Mouse (Mus musculus) liver, embryonic 13.5 days (tissue): ENCODE data around the gene Aak1. TPM values are rescaled to one million over a fixed set of nuclear protein-coding genes. Genes with fewer than 3 reads are reported as not detected.
A peak's percentile ranks its signal among the peaks of the same experiment; 100 is the strongest.

Source experiments
- ATAC-seq: fragments of 200-750 bp; cut with Nextera tagmentation; 2 replicates; pipeline ENCODE4 v1.8.0; 2017; ENCODE audit warnings: low read depth, mild to moderate bottlenecking, moderate number of reproducible peaks, moderate library complexity
- DNase-seq: peaks from one replicate; pipeline ENCODE4 v3.0.0; 2022
- H3K27ac ChIP-seq: fragments of 300-500 bp; sonication (generic); 2 replicates; pipeline ENCODE4 v1.5.1; 2015; ENCODE audit warnings: moderate library complexity, mild to moderate bottlenecking, inconsistent platforms
- H3K27me3 ChIP-seq: fragments of 300-500 bp; sonication (generic); 2 replicates; pipeline ENCODE4 v1.6.1; 2015; ENCODE audit warnings: mild to moderate bottlenecking, inconsistent platforms
- H3K36me3 ChIP-seq: fragments of 300-500 bp; sonication (generic); 2 replicates; pipeline ENCODE4 v1.6.1; 2015; ENCODE audit warnings: mild to moderate bottlenecking, inconsistent platforms
- H3K4me1 ChIP-seq: fragments of 300-500 bp; sonication (generic); replicated peaks from 2 replicates; pipeline ENCODE4 v1.6.1; 2015; ENCODE audit warnings: inconsistent platforms
- H3K4me2 ChIP-seq: fragments of 300-500 bp; sonication (generic); 2 replicates; pipeline ENCODE4 v1.6.1; 2015; ENCODE audit warnings: inconsistent platforms, mild to moderate bottlenecking, moderate library complexity
- H3K4me3 ChIP-seq: fragments of 300-500 bp; sonication (generic); replicated peaks from 2 replicates; pipeline ENCODE4 v1.5.1; 2015; ENCODE audit warnings: mild to moderate bottlenecking, inconsistent platforms
- H3K9ac ChIP-seq: fragments of 300-500 bp; sonication (generic); 2 replicates; pipeline ENCODE4 v1.6.1; 2015; ENCODE audit warnings: mild to moderate bottlenecking, inconsistent platforms
- H3K9me3 ChIP-seq: fragments of 300-500 bp; sonication (generic); replicated peaks from 2 replicates; pipeline ENCODE4 v1.6.1; 2016; ENCODE audit warnings: inconsistent platforms
- WGBS: fragments of 180-500 bp; shearing (Covaris S2); methylation state at CpG from one replicate; pipeline ENCODE4 v1.1.7; 2015; ENCODE audit not compliant: insufficient replicate concordance; 5-methylcytosine and 5-hydroxymethylcytosine counted together
- polyA plus RNA-seq: library from polyadenylated mRNA; unstranded; fragments of >200 nt; fragmentation: Nextera tagmentation; extraction: Ambion mirVana; gene quantifications from 2 replicates; pipeline ENCODE4 v1.2.1, GENCODE M21; 2015

The Aak1 gene
- polyA plus RNA-seq, 1 experiment from 2014 or later = 3.4 TPM

DNA sequence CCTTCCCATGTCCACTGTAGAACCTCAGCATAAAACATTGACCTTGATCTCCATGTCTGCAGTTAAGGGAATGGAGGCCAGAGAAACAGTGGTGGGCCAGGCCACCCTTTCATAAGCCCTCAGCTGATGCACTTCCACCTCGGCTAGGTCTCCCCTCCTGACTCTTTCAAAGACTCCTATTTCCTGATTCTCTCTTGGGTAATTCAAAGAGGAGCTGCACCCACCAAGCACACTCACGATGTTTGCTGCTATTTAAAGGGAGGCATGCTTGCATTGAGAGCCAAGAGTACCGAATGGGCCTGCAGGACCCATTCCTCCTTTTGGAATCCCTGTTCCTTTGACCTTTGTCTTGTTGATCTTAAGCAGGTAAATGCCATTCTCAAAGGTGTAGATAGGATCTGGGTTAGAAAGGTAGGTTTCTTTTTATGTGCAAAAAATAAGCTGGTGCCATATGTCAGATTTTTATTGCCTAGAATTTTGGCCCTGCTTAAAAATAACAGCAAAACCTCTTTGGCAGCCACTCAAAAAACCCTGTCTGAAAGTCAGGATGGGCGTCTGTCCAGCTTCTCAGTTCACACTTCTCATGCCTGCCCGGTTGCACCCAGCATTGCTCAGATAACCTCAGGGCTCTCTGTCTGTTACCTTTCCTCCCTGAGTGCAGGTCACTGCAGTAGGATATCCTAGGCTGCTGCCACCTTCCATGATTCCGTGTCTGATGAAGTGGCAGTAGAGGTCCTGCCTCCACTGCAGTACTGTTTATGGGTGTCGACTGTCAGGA lies 68.9 kb downstream of the Aak1 start:
- 64% methylated on average over 7 of the region's 7 CpGs for WGBS
- no peak overlapping the region for H3K27ac ChIP-seq

DNA sequence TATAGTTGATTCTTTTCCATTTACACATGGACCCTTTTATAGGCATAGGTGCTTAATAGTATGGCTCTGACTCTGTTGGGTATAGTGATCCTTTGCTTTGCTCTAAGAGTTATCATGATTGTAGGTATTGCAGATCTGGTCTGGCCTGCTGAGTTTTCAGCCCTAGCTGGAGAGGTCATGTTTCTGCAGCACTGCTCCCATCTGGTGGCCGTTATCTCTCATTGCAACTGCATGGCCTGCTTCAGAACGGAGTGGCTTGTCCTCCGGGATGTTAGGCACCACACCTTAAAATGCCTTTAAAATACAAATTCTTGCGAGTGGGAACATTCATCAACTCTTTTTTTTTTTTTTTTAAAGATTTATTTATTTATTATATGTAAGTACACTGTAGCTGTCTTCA lies 72.6 kb downstream of the Aak1 start:
- peak; percentile 62 for ATAC-seq
- H3K9me3 ChIP-seq = no peaks in the 10 kb centered on the region
- no peak overlapping the region for H3K27ac ChIP-seq
- no peak overlapping the region for H3K4me3 ChIP-seq
- H3K4me2 ChIP-seq = no peak overlapping the region
- H3K27me3 ChIP-seq = no peaks in the 10 kb centered on the region
- no peak overlapping the region for H3K9ac ChIP-seq
- WGBS = 17% methylated on average over 4 of the region's 4 CpGs
- H3K36me3 ChIP-seq = peaks cover 9% of the 10 kb centered on the region; the same call in 1 of the 2 replicates
- peaks cover 7% of the 10 kb centered on the region; the same call in 1 of the 2 replicates for H3K4me1 ChIP-seq
- DNase-seq = peak; percentile 36

More for the DNA sequence above, 68.9 kb downstream of the Aak1 start:
- H3K9ac ChIP-seq = no peak overlapping the region
- H3K27me3 ChIP-seq = no peaks in the 10 kb centered on the region
- no peaks in the 10 kb centered on the region for H3K36me3 ChIP-seq
- H3K9me3 ChIP-seq = no peaks in the 10 kb centered on the region
- no peak overlapping the region for H3K4me3 ChIP-seq
- H3K4me1 ChIP-seq = no peaks in the 10 kb centered on the region; the same call in 1 of the 2 replicates
- DNase-seq = no peak
- ATAC-seq = no peak
- H3K4me2 ChIP-seq = no peak overlapping the region

DNA sequence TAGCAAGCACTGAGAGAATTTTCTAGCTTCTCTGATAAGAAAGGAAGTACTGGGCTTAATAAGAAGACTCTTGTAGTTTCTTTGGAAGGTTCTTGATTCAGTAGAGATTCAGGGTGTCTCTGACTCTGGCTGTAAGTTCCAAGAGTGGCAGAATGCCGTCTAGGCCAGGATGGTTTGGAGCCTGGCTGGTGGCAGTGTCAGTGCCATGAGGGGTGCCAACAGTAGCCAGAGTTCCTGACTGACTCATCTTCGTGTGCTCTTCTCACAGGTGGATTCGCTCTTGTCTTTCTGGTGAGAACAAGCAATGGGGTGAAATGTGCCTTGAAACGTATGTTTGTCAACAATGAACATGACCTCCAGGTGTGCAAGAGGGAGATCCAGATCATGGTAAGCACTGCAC lies 75.4 kb downstream of the Aak1 start:
- Histone ChIP-seq H3K4me2 (no peak overlapping the region), H3K9ac (no peak overlapping the region), H3K36me3 (peaks cover 18% of the 10 kb centered on the region), H3K4me3 (no peak overlapping the region), H3K27me3 (no peaks in the 10 kb centered on the region), H3K9me3 (no peaks in the 10 kb centered on the region), H3K4me1 (peaks cover 7% of the 10 kb centered on the region; the same call in 1 of the 2 replicates), H3K27ac (no peak overlapping the region)
- DNase-seq (no peak), ATAC-seq (no peak)
- WGBS = 75% methylated on average over 4 of the region's 4 CpGs

DNA sequence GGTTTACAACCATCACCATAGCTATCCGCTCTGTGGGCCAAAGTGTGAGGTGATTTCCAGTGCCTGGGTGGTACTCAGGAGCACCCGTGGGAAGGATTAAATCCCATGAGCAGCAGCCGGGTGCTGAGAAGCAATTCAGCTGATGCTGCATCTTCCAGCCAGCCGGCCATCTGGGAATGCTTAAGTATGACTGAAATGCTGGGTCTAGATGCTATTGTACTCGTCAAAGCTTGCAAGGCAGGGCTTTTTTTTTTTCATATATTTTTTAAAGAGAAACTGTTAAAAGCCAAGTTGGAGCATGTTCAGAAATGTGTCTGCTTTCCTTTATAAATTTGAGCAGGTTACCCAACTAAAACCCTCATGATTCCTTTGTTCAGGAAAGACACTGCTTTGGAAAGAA lies 85.2 kb downstream of the Aak1 start:
- H3K4me1 ChIP-seq = peaks cover 4% of the 10 kb centered on the region
- DNase-seq (no peak), ATAC-seq (no peak)
- H3K9me3 ChIP-seq = no peaks in the 10 kb centered on the region
- H3K4me3 ChIP-seq = no peak overlapping the region
- no peak overlapping the region for H3K4me2 ChIP-seq
- H3K9ac ChIP-seq = no peak overlapping the region
- no peaks in the 10 kb centered on the region for H3K27me3 ChIP-seq
- H3K27ac ChIP-seq = no peak overlapping the region
- H3K36me3 ChIP-seq = peaks cover 31% of the 10 kb centered on the region
- 82% methylated on average over 5 of the region's 5 CpGs for WGBS

DNA sequence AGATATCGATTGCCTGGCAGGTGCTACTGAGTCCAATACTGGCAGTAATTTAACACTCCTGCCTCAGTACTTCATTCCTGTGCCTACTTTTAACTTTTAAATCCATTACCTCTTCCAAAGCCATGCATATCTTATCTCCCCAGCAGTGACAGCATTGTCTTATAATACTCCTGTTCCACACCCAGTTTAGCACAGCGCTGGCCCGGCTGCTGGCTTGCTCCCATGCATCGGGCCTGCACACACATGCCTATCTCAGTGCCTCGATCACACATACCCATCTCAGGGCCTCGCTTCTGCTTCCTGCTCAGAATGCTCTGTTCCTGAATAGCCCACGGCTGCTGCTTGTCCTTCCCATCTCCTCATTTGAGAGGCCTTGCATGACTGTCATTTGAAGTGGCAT lies 90.5 kb downstream of the Aak1 start:
- H3K4me3 ChIP-seq = no peak overlapping the region
- no peaks in the 10 kb centered on the region for H3K9me3 ChIP-seq
- 26% methylated on average over 7 of the region's 7 CpGs for WGBS
- peak overlapping the region; percentile 12; the same call in 1 of the 2 replicates for H3K4me2 ChIP-seq
- DNase-seq (peak; percentile 46), ATAC-seq (peak; percentile 92)
- H3K9ac ChIP-seq = no peak overlapping the region
- peaks cover 9% of the 10 kb centered on the region for H3K4me1 ChIP-seq
- H3K36me3 ChIP-seq = peaks cover 52% of the 10 kb centered on the region
- no peak overlapping the region for H3K27ac ChIP-seq
- no peaks in the 10 kb centered on the region for H3K27me3 ChIP-seq

DNA sequence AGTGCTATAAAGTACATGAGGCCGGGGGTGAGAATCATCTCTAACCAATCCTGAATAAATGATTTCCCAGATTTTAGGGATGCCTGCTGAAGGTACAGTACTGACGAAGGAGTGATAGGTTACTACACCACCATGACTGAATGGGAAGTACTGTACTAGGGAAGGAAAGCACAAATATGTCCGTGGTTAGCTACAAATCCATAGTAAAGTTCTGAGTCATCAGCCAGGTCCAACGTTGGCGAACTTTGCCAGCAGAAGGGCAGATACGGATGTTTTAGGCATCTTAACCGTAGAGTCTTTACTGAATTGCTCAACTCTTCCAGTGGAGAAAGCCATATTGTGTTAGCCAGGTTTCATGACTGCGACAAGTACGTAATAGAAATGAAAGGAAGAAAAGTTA lies 91.6 kb downstream of the Aak1 start:
- peaks cover 49% of the 10 kb centered on the region for H3K36me3 ChIP-seq
- H3K27me3 ChIP-seq = no peaks in the 10 kb centered on the region
- WGBS = 86% methylated on average over 9 of the region's 9 CpGs
- no peak for ATAC-seq
- H3K27ac ChIP-seq = no peak overlapping the region
- H3K9ac ChIP-seq = no peak overlapping the region
- DNase-seq = no peak
- H3K4me1 ChIP-seq = peaks cover 9% of the 10 kb centered on the region
- H3K4me3 ChIP-seq = no peak overlapping the region
- no peak overlapping the region for H3K4me2 ChIP-seq
- no peaks in the 10 kb centered on the region for H3K9me3 ChIP-seq

DNA sequence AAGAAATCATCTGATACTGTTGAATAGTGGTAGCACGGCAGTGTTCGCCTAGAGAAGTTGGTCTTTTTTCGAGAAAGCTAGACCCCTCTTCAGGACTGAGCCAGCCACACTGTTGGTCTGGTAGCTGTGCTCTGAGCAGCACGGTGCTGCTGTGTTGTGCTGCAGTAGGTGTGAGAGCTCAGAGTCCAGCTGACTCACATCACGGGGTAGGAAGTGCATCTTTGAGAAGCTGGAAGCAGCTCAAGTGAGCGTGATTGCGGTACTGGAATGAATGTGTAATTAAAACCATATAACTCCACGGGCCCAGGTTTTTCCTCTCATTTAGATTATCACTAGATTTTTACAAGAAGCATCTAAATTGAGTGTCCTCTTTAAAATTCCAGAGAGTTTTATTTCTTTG lies 97.8 kb downstream of the Aak1 start:
- Histone ChIP-seq H3K9me3 (no peaks in the 10 kb centered on the region), H3K36me3 (peaks cover 41% of the 10 kb centered on the region), H3K4me2 (no peak overlapping the region), H3K4me3 (no peak overlapping the region), H3K27me3 (no peaks in the 10 kb centered on the region), H3K4me1 (no peaks in the 10 kb centered on the region), H3K9ac (no peak overlapping the region), H3K27ac (no peak overlapping the region)
- DNase-seq = no peak
- 83% methylated on average over 8 of the region's 8 CpGs for WGBS
- ATAC-seq = no peak

DNA sequence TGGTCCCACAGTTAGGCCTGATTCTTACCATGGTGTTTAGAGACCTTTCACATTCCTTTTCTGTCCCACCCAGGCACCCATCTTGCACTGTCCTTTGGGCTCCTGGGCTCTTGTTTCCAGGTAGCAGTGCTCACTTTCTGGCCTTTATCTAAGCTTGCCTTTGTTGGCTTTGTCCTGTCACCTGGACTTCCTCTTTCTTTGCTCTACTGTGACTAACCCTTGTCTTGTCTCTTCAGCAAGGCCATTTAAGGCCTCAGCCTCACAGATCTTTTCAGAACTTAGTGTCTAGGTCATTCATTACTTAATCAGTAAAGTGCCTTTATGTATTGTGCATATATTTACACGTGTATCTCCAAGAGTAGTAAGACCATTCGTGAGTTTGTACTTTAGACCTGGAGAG lies 99.4 kb downstream of the Aak1 start:
- Histone ChIP-seq H3K4me2 (no peak overlapping the region), H3K27ac (no peak overlapping the region), H3K9ac (no peak overlapping the region), H3K9me3 (no peaks in the 10 kb centered on the region), H3K27me3 (no peaks in the 10 kb centered on the region), H3K36me3 (peaks cover 47% of the 10 kb centered on the region), H3K4me3 (no peak overlapping the region), H3K4me1 (no peaks in the 10 kb centered on the region)
- DNase-seq (no peak), ATAC-seq (no peak)
- 71% methylated on average over 2 of the region's 2 CpGs for WGBS

DNA sequence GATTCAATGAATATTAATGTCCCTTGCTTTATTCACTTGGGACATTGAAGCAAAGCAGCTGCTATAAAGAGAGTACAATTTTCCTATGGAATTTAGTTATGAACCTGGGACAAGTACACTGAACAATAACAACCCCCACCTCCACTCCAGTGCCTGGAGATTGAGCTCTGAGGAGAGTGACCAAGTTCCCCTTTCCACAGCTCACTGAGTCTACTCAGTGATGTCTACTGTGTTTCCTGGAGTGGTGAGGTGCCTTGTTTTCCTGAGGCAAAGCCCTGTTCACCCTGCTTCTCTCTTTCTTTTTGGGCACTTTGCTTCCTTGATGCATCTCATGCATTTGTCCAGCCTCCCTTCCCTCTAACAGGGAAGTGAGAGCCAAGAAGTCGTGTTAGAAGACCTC lies 100.8 kb downstream of the Aak1 start:
- 36% methylated on average over 1 of the region's 1 CpGs for WGBS

DNA sequence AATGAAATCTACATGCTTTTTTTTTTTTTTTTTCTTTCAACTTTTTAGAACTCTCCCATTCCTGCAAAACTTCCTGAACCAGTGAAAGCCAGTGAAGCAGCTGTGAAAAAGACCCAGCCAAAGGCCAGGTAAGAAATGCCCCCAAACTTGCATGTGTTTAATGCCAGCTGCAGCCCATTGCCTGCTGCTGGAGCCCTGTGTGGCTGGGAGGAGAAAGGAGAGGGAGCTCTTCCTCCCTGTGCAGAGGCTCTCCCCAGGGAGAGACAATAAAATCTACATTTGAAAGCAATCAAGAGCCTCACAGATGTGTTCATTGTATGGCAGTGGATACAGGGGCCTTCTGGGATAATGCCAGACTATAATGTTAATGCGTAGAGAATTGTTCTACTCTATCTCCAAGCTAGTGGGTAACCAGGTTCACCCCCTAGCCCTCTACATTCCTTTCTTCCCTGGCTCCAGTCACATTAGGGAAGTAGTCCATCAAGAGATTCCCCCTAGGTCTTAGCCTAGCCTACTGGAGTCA lies 101.5 kb downstream of the Aak1 start:
- no peaks in the 10 kb centered on the region for H3K9me3 ChIP-seq
- DNase-seq (no peak), ATAC-seq (no peak)
- H3K36me3 ChIP-seq = peaks cover 39% of the 10 kb centered on the region
- H3K27ac ChIP-seq = no peak overlapping the region
- no peak overlapping the region for H3K9ac ChIP-seq
- H3K27me3 ChIP-seq = no peaks in the 10 kb centered on the region
- no peaks in the 10 kb centered on the region for H3K4me1 ChIP-seq
- no peak overlapping the region for H3K4me2 ChIP-seq
- WGBS = 89% methylated on average over 1 of the region's 1 CpGs
- H3K4me3 ChIP-seq = no peak overlapping the region

More for the DNA sequence above, 100.8 kb downstream of the Aak1 start:
- no peaks in the 10 kb centered on the region for H3K4me1 ChIP-seq
- ATAC-seq = no peak
- H3K27me3 ChIP-seq = no peaks in the 10 kb centered on the region
- H3K9ac ChIP-seq = no peak overlapping the region
- no peak for DNase-seq
- no peak overlapping the region for H3K4me2 ChIP-seq
- no peaks in the 10 kb centered on the region for H3K9me3 ChIP-seq
- peaks cover 37% of the 10 kb centered on the region for H3K36me3 ChIP-seq
- no peak overlapping the region for H3K4me3 ChIP-seq
- no peak overlapping the region for H3K27ac ChIP-seq

DNA sequence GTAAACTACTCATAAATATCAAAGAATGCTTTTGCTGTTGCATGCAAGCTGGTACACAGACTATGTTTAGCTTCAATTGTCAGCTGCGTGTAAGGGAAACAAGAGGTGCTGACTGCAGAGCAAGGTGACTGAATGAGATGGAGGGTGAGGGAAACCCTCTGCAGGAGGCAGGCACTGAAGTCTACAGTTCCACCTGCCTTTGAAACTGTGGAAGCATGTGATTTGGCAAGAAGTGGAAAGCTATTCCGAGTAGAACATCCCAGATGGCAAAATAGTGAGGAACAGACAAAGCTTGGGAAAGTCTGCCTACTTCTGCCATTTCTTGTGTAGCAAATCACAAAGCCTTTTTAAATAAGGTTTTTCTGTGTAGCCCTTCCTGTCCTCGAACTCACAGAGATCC lies 106.4 kb downstream of the Aak1 start:
- H3K36me3 ChIP-seq = peaks cover 42% of the 10 kb centered on the region
- no peak for ATAC-seq

DNA sequence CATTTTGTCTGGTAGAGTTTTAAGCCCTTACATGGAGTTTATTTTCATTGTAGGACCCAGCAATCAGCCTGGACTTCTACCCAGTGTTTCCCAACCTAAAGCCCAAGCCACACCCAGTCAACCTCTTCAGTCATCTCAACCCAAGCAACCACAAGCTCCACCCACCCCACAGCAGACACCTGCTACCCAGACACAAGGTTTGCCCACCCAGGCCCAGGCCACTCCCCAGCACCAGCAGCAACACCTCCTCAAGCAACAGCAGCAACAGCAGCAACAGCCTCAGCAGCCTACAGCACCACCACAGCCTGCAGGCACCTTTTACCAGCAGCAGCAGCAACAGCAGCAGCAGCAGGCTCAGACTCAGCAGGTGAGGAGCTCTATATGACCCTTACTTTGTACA lies 106.9 kb downstream of the Aak1 start:
- Histone ChIP-seq H3K4me3 (no peak overlapping the region), H3K27ac (no peak overlapping the region), H3K4me1 (no peaks in the 10 kb centered on the region), H3K9me3 (no peaks in the 10 kb centered on the region), H3K4me2 (no peak overlapping the region), H3K27me3 (no peaks in the 10 kb centered on the region), H3K36me3 (peaks cover 42% of the 10 kb centered on the region), H3K9ac (no peak overlapping the region)
- ATAC-seq (no peak), DNase-seq (no peak)

More for the DNA sequence above, 106.4 kb downstream of the Aak1 start:
- no peaks in the 10 kb centered on the region for H3K9me3 ChIP-seq
- DNase-seq = no peak
- no peak overlapping the region for H3K27ac ChIP-seq
- H3K4me1 ChIP-seq = no peaks in the 10 kb centered on the region
- no peak overlapping the region for H3K4me2 ChIP-seq
- H3K9ac ChIP-seq = no peak overlapping the region
- WGBS = 72% methylated on average over 3 of the region's 3 CpGs
- no peak overlapping the region for H3K4me3 ChIP-seq
- H3K27me3 ChIP-seq = no peaks in the 10 kb centered on the region
